Mouse (Mus musculus) c-Kit-positive CD71-negative TER-119-negative erythroid progenitor cells, embryonic 14.5 days (primary cell): ENCODE measurements around the gene Fkbpl.
A peak's percentile ranks its signal among the peaks of the same experiment; 100 is the strongest.

ENCODE experiments used
- DNase-seq: peaks from one replicate; pipeline ENCODE4 v3.0.0-alpha.2; 2013; ENCODE audit warnings: low read depth

The Fkbpl gene

GRCm38 (mm10) chr17:34648141-34648890, 3.8 kb downstream of the Fkbpl start:
- no peak for DNase-seq

- DNase-seq, result no peak
Observed at GRCm38 (mm10) chr17:34649106-34649864, 4.7 kb downstream of the Fkbpl start.

- DNase-seq, result no peak
Observed at GRCm38 (mm10) chr17:34650781-34651180, 6.2 kb downstream of the Fkbpl start.

- DNase-seq, result no peak
Observed at GRCm38 (mm10) chr17:34651507-34652221, 7.1 kb downstream of the Fkbpl start.

GRCm38 (mm10) chr17:34652546-34652945, 8.0 kb downstream of the Fkbpl start:
- no peak for DNase-seq

GRCm38 (mm10) chr17:34652985-34653384, 8.4 kb downstream of the Fkbpl start:
- DNase-seq, result no peak

GRCm38 (mm10) chr17:34653746-34654285, 9.3 kb downstream of the Fkbpl start:
- peak; percentile 64 for DNase-seq

GRCm38 (mm10) chr17:34654392-34654791, 9.8 kb downstream of the Fkbpl start:
- no peak for DNase-seq

GRCm38 (mm10) chr17:34655160-34655559, 10.6 kb downstream of the Fkbpl start:
- no peak for DNase-seq

GRCm38 (mm10) chr17:34655581-34655991, 11.0 kb downstream of the Fkbpl start:
- no peak for DNase-seq

GRCm38 (mm10) chr17:34656666-34657065, 12.1 kb downstream of the Fkbpl start:
- no peak for DNase-seq

GRCm38 (mm10) chr17:34657271-34657670, 12.7 kb downstream of the Fkbpl start:
- DNase-seq, result no peak

GRCm38 (mm10) chr17:34658145-34658544, 13.6 kb downstream of the Fkbpl start:
- no peak for DNase-seq

- DNase-seq, result no peak
Observed at GRCm38 (mm10) chr17:34658591-34658990, 14.0 kb downstream of the Fkbpl start.

- no peak for DNase-seq
Observed at GRCm38 (mm10) chr17:34659181-34659896, 14.8 kb downstream of the Fkbpl start.

GRCm38 (mm10) chr17:34659897-34660214, 15.3 kb downstream of the Fkbpl start:
- DNase-seq, result no peak

- DNase-seq, result no peak
Observed at GRCm38 (mm10) chr17:34660259-34660820, 15.8 kb downstream of the Fkbpl start.

- DNase-seq, result no peak
Observed at GRCm38 (mm10) chr17:34661121-34661591, 16.6 kb downstream of the Fkbpl start.

GRCm38 (mm10) chr17:34662468-34662867, 17.9 kb downstream of the Fkbpl start:
- DNase-seq, result no peak

GRCm38 (mm10) chr17:34662978-34663377, 18.4 kb downstream of the Fkbpl start:
- no peak for DNase-seq

- DNase-seq, result no peak
Observed at GRCm38 (mm10) chr17:34663558-34663957, 19.0 kb downstream of the Fkbpl start.
